Mouse (Mus musculus) embryonic facial prominence, embryonic 11.5 days (tissue): ENCODE measurements around the gene Lrch4. TPM values are rescaled to one million over a fixed set of nuclear protein-coding genes. Genes with fewer than 3 reads are reported as not detected.
A peak's percentile ranks its signal among the peaks of the same experiment; 100 is the strongest.

Experiments
- ATAC-seq: fragments of 200-750 bp; cut with Nextera tagmentation; replicated peaks from 2 replicates; pipeline ENCODE4 v1.8.0; 2017; ENCODE audit warnings: low read depth; ENCODE audit not compliant: insufficient number of reproducible peaks, low FRiP score, low TSS enrichment
- DNase-seq: peaks from one replicate; pipeline ENCODE4 v3.0.0-alpha.2; 2015; ENCODE audit warnings: low spot score
- H3K27ac ChIP-seq: fragments of 300-500 bp; sonication (generic); replicated peaks from 2 replicates; pipeline ENCODE4 v1.5.1; 2014; ENCODE audit warnings: mild to moderate bottlenecking, low read depth, low read length, control low read depth
- H3K27me3 ChIP-seq: fragments of 300-500 bp; sonication (generic); 2 replicates; pipeline ENCODE4 v1.6.1; 2014; ENCODE audit warnings: mild to moderate bottlenecking, low read length, moderate library complexity, mixed read lengths; ENCODE audit not compliant: control insufficient read depth, insufficient read depth
- H3K36me3 ChIP-seq: fragments of 300-500 bp; sonication (generic); replicated peaks from 2 replicates; pipeline ENCODE4 v1.6.1; 2014; ENCODE audit warnings: low read depth, mild to moderate bottlenecking, low read length, moderate library complexity, mixed read lengths; ENCODE audit not compliant: control insufficient read depth, insufficient read depth
- H3K4me1 ChIP-seq: fragments of 300-500 bp; sonication (generic); 2 replicates; pipeline ENCODE4 v1.6.1; 2014; ENCODE audit warnings: low read length, mixed read lengths; ENCODE audit not compliant: control insufficient read depth, insufficient read depth
- H3K4me2 ChIP-seq: fragments of 300-500 bp; sonication (generic); 2 replicates; pipeline ENCODE4 v1.6.1; 2014; ENCODE audit warnings: low read depth, mild to moderate bottlenecking, control low read depth, low read length, moderate library complexity
- H3K4me3 ChIP-seq: fragments of 300-500 bp; sonication (generic); 2 replicates; pipeline ENCODE4 v1.5.1; 2014; ENCODE audit warnings: low read depth, low read length, control low read depth
- H3K9ac ChIP-seq: fragments of 300-500 bp; sonication (generic); replicated peaks from 2 replicates; pipeline ENCODE4 v1.6.1; 2014; ENCODE audit warnings: mild to moderate bottlenecking, control low read depth, low read length
- H3K9me3 ChIP-seq: fragments of 300-500 bp; sonication (generic); replicated peaks from 2 replicates; pipeline ENCODE4 v1.6.1; 2016; ENCODE audit warnings: mild to moderate bottlenecking, low read length, inconsistent platforms, mixed read lengths; ENCODE audit not compliant: control insufficient read depth
- WGBS: fragments of 180-500 bp; shearing (Covaris S2); extraction: QIAGEN DNeasy Blood & Tissue Kit; methylation state at CpG from one replicate; pipeline ENCODE4 v1.1.7; 2014; 5-methylcytosine and 5-hydroxymethylcytosine counted together
- polyA plus RNA-seq: library from polyadenylated mRNA; unstranded; fragments of >200 nt; fragmentation: Nextera tagmentation; extraction: Ambion mirVana; gene quantifications from 2 replicates; pipeline ENCODE4 v1.2.1, GENCODE M21; 2014

Gene Lrch4
- polyA plus RNA-seq, 1 experiment from 2014 or later, result 28.4 TPM

- no peak for DNase-seq
- H3K4me2 ChIP-seq, result peak overlapping the region; percentile 36
- peak overlapping the region; percentile 20 for H3K4me3 ChIP-seq
- H3K9ac ChIP-seq, result peak overlapping the region; percentile 32
- no peak overlapping the region for H3K27ac ChIP-seq
- H3K36me3 ChIP-seq, result no peaks in the 10 kb centered on the region; the same call in 1 of the 2 replicates
- H3K27me3 ChIP-seq, result no peaks in the 10 kb centered on the region
- 18% methylated on average over 26 of the region's 26 CpGs for WGBS
- peaks cover 16% of the 10 kb centered on the region for H3K4me1 ChIP-seq
- H3K9me3 ChIP-seq, result no peaks in the 10 kb centered on the region
- ATAC-seq, result no peak
These were observed 20.9 kb upstream of the Lrch4 start for GRCm38 (mm10) chr5:137607860-137608653.

- 14% methylated on average over 23 of the region's 23 CpGs for WGBS
- no peaks in the 10 kb centered on the region; the same call in 1 of the 2 replicates for H3K36me3 ChIP-seq
- peak overlapping the region; percentile 20; the same call in 1 of the 2 replicates for H3K4me3 ChIP-seq
- 0 out of 2 replicates have a peak overlapping the region, but pooled peaks have one; percentile 1 for H3K27ac ChIP-seq
- H3K9me3 ChIP-seq, result no peaks in the 10 kb centered on the region
- H3K9ac ChIP-seq, result peak overlapping the region; percentile 32
- H3K4me1 ChIP-seq, result peaks cover 16% of the 10 kb centered on the region
- peak overlapping the region; percentile 36 for H3K4me2 ChIP-seq
- DNase-seq (no peak), ATAC-seq (no peak)
- no peaks in the 10 kb centered on the region for H3K27me3 ChIP-seq
These were observed 20.2 kb upstream of the Lrch4 start for GRCm38 (mm10) chr5:137608654-137609190.

GRCm38 (mm10) chr5:137609292-137609691 is 19.6 kb upstream of the Lrch4 start:
- no peaks in the 10 kb centered on the region for H3K9me3 ChIP-seq
- peaks cover 16% of the 10 kb centered on the region for H3K4me1 ChIP-seq
- H3K36me3 ChIP-seq, result no peaks in the 10 kb centered on the region; the same call in 1 of the 2 replicates
- no peaks in the 10 kb centered on the region for H3K27me3 ChIP-seq
- DNase-seq (no peak), ATAC-seq (no peak)
- 43% methylated on average over 3 of the region's 3 CpGs for WGBS
- 0 out of 2 replicates have a peak overlapping the region, but pooled peaks have one; percentile 1 for H3K27ac ChIP-seq
- H3K9ac ChIP-seq, result no peak overlapping the region
- peak overlapping the region; percentile 36 for H3K4me2 ChIP-seq
- 0 out of 2 replicates have a peak overlapping the region, but pooled peaks have one; percentile 5 for H3K4me3 ChIP-seq

- H3K27ac ChIP-seq, result peak overlapping the region; percentile 95
- no peaks in the 10 kb centered on the region for H3K9me3 ChIP-seq
- H3K9ac ChIP-seq, result peak overlapping the region; percentile 50
- H3K4me2 ChIP-seq, result peak overlapping the region; percentile 49
- H3K27me3 ChIP-seq, result no peaks in the 10 kb centered on the region
- H3K4me1 ChIP-seq, result peaks cover 16% of the 10 kb centered on the region
- H3K4me3 ChIP-seq, result peak overlapping the region; percentile 32
- ATAC-seq (no peak), DNase-seq (no peak)
- H3K36me3 ChIP-seq, result no peaks in the 10 kb centered on the region; the same call in 1 of the 2 replicates
- WGBS, result 48% methylated on average over 4 of the region's 4 CpGs
These were observed 18.9 kb upstream of the Lrch4 start for GRCm38 (mm10) chr5:137610056-137610455.

- Histone ChIP-seq H3K4me2 (peak overlapping the region; percentile 49), H3K27ac (peak overlapping the region; percentile 95), H3K4me3 (peak overlapping the region; percentile 32), H3K9me3 (no peaks in the 10 kb centered on the region), H3K36me3 (no peaks in the 10 kb centered on the region; the same call in 1 of the 2 replicates), H3K4me1 (peaks cover 16% of the 10 kb centered on the region), H3K9ac (peak overlapping the region; percentile 51), H3K27me3 (no peaks in the 10 kb centered on the region)
- DNase-seq (peak; percentile 97), ATAC-seq (peak; percentile 71)
- WGBS, result 7% methylated on average over 12 of the region's 12 CpGs
These were observed 18.2 kb upstream of the Lrch4 start for GRCm38 (mm10) chr5:137610548-137611244.

GRCm38 (mm10) chr5:137611245-137611602 is 17.7 kb upstream of the Lrch4 start:
- Histone ChIP-seq H3K9ac (peak overlapping the region; percentile 51), H3K4me1 (peaks cover 16% of the 10 kb centered on the region), H3K4me3 (peak overlapping the region; percentile 25), H3K36me3 (no peaks in the 10 kb centered on the region; the same call in 1 of the 2 replicates), H3K27me3 (no peaks in the 10 kb centered on the region), H3K4me2 (peak overlapping the region; percentile 49), H3K27ac (peak overlapping the region; percentile 95), H3K9me3 (no peaks in the 10 kb centered on the region)
- ATAC-seq (peak; percentile 72), DNase-seq (peak; percentile 88)
- 16% methylated on average over 6 of the region's 6 CpGs for WGBS

GRCm38 (mm10) chr5:137613076-137613475 is 15.8 kb upstream of the Lrch4 start:
- Histone ChIP-seq H3K9ac (peak overlapping the region; percentile 18; the same call in 1 of the 2 replicates), H3K4me3 (no peak overlapping the region), H3K4me1 (peaks cover 12% of the 10 kb centered on the region), H3K9me3 (no peaks in the 10 kb centered on the region), H3K27ac (peak overlapping the region; percentile 20; the same call in 1 of the 2 replicates), H3K27me3 (no peaks in the 10 kb centered on the region), H3K4me2 (no peak overlapping the region), H3K36me3 (no peaks in the 10 kb centered on the region)
- ATAC-seq (no peak), DNase-seq (no peak)
- 62% methylated on average over 5 of the region's 5 CpGs for WGBS
